Mouse (Mus musculus) megakaryocyte progenitor cell, adult 5-6 weeks (primary cell): ENCODE data around the gene Psors1c2. TPM values are rescaled to one million over a fixed set of nuclear protein-coding genes. Genes with fewer than 3 reads are reported as not detected.
"Not testable (repeated sequence)": the region's sequence is repeated elsewhere in the genome, so short reads cannot be mapped to it uniquely, and the experiment has no call there.

Experiments used
- ATAC-seq: replicated peaks from 2 replicates; pipeline ENCODE4 v1.8.0; 2016; ENCODE audit warnings: mild to moderate bottlenecking, moderate TSS enrichment, inconsistent platforms; ENCODE audit not compliant: poor library complexity
- total RNA-seq, 2 experiments: library from RNA; stranded (forward) in 1 of 2; stranded (reverse) in 1 of 2; fragments of 157-497, 149-512 nt in 1 of 2; fragments of 200-1000 nt in 1 of 2; gene quantifications; 2 replicates each; pipeline versions ENCODE4 v1.2.3 to v1.2.4; 2015 to 2017

Psors1c2 gene
- total RNA-seq (2015) (not detected in 2 replicates), total RNA-seq (2017) (not detected in 2 replicates)

- ATAC-seq, result no peak
These were observed at the start of gene Psors1c2 for GRCm38 (mm10) chr17:35532901-35533300. Psors1c2 (plus strand) TSS chr17:35533201.

DNA sequence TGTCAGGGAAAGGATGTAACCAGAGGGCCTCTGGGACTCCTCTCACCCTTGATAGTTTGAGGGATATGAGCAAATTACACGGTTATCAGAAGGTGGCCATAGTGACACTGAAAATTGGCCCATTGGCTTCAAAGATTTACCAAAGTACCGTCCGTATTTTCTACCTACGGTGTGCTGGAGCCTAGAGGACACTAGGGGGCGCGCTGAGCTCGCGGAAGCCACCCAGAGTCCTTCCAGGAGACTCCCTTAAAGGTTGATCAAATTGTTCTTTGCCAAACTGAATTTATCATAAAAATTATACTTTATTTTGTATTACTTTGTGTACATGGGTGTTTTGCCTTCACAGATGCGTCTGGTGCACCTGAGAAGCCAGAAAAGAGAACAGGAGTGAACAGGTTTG lies 48.9 kb upstream of the Psors1c2 start:
- peak; percentile 87 for ATAC-seq

GRCm38 (mm10) chr17:35485702-35486101 lies 47.3 kb upstream of the Psors1c2 start:
- ATAC-seq, result no peak

DNA sequence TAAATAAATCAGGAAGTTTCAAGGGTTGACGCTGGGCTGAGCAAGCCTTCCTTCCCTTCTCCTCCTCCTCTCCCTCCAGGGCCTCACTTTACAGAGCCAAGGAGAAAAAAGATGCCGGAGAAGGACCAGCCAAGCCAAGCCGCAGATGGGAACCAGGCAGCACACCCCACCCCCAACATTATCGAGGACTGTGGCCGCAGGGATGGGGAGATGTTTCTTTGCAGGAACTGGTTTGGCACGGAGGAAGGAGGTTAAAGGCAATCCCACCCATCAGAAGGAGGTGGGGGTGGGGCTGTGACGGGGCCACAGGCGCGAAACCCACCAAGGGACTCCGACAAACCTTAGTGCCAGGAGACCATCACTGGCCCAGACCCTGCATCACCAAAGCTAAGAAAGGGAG lies 46.3 kb upstream of the Psors1c2 start:
- ATAC-seq, result no peak

DNA sequence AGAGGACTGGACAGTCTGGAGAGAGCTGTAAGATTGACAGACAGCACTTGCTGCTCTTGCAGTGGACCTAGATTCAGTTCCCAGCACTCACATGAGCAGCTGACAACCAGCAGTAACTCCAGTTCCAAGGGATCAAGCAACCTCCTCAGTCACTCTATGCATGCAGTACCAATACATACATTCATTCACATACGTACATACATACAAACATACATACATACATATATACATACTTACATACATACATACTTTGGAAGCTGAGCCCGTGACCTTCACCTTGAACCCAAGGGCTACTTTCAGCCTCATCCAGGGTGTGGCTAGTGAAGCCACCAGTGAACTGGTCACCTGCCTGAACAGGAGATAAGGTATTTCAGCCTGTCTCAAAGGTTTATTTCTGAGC lies 45.0 kb upstream of the Psors1c2 start:
- ATAC-seq, result no peak

- ATAC-seq, result no peak
These were observed 42.7 kb upstream of the Psors1c2 start for GRCm38 (mm10) chr17:35490320-35490719.

DNA sequence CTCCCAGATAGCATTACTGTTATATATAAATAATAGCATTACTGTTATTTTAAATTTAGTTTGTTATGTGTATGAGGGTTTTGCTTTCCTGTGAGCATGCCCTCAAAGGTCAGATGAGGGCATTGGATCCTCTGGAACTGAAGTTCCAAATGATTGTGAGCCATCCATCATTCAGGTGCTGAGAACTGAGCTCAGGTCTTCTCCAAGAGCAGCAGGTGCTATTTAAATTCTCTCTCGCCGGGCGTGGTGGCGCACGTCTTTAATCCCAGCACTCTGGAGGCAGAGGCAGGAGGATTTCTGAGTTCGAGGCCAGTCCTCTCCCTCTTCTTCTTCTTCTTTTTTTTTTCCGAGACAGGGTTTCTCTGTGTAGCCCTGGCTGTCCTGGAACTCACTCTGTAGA lies 35.9 kb upstream of the Psors1c2 start:
- ATAC-seq, result no peak

DNA sequence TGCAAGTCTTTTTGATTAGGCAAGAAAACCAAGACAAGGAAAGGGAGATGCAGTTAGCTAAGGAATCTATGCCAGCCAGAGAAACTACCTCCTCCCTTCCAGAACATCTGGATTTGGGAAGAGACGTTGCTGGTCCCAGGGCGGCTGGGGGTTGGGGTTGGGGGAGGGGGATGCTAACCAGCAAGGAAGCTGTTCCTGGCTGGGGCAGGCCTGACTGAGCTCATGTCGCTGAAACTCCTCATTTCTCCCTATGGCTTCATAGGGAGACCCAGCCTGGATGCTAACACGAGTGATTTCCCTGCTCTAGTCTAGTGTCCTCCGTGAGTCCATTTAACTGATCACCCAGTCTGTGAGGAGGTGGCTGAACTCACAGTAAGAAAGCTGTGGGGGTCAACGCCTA lies 30.8 kb upstream of the Psors1c2 start:
- ATAC-seq, result no peak

DNA sequence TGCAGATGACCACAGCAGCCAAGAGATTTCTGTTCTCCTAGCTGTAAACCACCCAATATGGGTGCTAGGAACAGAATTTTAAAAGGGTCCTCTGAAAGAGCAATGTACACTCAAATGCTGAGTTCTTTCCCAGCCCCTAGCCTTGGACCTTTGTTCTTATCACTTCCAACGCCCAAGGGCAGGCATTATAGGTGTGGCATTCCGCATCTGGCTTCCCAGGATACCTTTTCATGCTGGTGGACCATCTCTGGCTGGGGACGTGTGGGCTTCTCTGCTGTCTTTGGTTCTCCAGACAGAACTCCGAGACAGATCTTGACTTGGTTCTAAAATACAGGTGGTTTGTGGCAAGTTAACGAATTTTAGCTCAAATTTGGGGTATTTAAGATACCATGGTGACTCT lies 30.2 kb upstream of the Psors1c2 start:
- no peak for ATAC-seq

- ATAC-seq, result no peak
These were observed 29.2 kb upstream of the Psors1c2 start for GRCm38 (mm10) chr17:35503849-35504248.

DNA sequence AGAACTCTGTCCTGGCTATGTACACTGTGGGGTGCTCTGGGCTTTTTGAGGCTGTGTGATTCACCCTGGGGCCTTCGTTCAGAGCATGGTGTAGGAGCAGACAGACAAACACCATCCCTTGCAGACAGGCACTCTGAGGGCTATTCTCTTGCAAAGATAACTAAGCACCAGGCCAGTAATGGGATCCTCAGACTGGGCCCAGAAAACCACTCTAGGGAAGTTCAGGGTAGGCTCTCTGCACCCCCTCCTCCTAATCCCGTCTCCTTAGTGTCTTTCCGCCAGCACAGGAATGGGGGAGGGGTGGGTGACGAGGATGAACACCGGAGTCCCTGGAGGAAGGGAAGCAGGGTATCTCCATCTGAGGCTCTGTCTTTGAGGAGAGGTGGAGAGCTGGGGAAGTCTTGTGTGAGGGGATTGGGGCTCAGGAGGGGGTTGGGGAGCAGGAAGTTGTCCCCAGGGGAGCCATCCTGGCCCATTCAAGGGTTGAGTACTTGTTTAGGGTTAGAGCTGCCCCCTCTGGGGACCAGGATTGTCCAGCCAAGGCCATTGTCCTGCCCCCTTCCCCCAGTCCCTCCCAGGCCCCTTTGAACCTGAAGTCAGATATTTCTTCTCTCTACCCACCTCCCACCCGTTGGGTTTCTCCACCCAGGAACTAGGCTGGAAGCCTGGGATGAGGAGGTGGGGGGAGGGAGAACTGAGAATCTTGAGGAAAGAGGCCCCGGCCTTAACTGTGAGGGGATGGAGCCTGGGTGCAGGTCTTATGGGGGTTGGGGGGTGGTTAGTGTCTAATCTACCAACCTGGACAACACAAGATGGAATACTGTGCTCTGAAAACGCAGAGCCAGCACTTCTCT lies 28.1 kb upstream of the Psors1c2 start:
- no peak for ATAC-seq

GRCm38 (mm10) chr17:35505776-35506175 lies 27.2 kb upstream of the Psors1c2 start, which contains the start of gene Pou5f1:
Pou5f1 (plus strand) TSS chr17:35506018.
- no peak for ATAC-seq

DNA sequence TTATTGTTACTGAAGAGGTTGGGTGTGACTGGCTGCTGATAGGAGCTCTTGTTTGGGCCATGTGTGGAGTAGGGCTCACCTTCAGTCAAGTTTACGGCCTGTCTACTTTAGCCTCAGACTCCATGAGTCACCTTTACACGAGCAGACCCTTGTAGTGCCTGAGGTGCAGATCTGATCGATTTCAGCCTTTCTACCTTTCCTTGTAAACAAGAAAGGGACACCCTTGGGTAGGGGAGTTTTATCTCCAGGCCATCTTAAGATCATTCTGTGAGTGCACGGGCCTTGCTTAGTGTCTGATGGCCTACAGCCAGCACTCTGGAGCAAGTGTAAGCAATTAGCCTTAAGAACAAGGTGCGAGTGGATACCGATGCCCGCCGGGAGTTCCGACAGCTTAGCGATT lies 26.1 kb upstream of the Psors1c2 start:
- ATAC-seq, result no peak

GRCm38 (mm10) chr17:35507556-35508260 lies 25.3 kb upstream of the Psors1c2 start:
- ATAC-seq, result no peak

DNA sequence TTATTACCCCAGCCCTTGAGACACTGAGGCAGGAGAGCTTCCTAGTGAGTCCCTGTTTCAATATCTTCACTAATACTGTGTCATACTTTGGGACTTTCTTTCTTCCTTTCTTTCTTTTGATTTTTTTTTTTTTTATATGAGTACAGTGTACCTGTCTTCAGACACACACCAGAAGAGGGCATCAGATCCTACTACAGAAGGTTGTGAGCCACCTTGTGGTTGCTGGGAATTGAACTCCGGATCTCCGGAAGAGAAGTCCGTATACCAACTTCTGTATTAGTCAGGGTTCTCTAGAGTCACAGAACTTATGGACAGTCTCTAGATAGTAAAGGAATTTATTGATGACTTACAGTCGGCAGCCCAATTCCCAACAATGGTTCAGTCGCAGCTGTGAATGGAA lies 24.7 kb upstream of the Psors1c2 start:
- ATAC-seq, result not testable (repeated sequence)

DNA sequence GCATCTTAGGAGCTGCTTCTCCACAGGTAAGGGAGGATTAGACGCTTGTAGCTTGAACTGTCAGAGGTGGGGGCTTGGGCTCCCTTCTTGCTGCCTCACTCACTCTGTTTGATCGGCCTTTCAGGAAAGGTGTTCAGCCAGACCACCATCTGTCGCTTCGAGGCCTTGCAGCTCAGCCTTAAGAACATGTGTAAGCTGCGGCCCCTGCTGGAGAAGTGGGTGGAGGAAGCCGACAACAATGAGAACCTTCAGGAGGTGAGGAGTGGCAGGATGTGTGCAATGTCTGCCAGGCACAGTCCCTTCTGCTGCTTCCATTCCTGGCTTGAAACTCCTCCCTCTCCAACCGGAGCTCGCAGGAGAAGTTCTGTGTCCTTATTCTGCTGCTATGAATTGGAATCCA lies 23.7 kb upstream of the Psors1c2 start:
- ATAC-seq, result peak; percentile 79

GRCm38 (mm10) chr17:35512916-35513626 lies 19.9 kb upstream of the Psors1c2 start:
- ATAC-seq, result no peak

DNA sequence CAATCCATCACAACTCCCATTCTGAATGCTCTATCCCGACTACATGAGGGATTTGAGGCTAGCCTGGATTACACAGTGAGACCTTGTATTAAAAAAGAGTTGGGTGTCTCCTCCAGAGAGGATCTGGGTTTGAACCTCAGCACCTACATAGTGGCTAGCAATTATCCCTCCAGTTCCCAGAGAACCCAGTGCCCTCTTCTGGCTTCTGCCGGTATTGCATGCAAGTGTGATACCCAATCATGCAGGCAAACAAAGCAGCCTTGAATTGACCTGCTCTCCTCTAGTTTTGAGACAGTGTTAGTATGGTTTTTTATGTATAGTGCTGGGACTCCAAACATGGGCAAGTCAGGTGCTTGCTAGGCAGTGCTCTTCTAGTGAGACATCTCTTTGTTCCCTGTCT lies 19.1 kb upstream of the Psors1c2 start:
- peak; percentile 32; the same call in 1 of the 2 replicates for ATAC-seq

GRCm38 (mm10) chr17:35514756-35515155 lies 18.2 kb upstream of the Psors1c2 start:
- no peak for ATAC-seq

GRCm38 (mm10) chr17:35515911-35516640 lies 16.9 kb upstream of the Psors1c2 start:
- 0 out of 2 replicates have a peak, but pooled peaks have one; percentile 1 for ATAC-seq
